Mouse (Mus musculus): Measurements from ENCODE around the gene Gm28048.

Gm28048 gene

GRCm38 (mm10) chr11:22952668-22953067 lies 29.2 kb downstream of the Gm28048 start:
- no peak for DNase-seq (ENCODE audit: low read depth, low spot score)

GRCm38 (mm10) chr11:22950131-22950530 lies 31.8 kb downstream of the Gm28048 start:
- no peak for DNase-seq (ENCODE audit: low read depth, low spot score)

GRCm38 (mm10) chr11:22949101-22949500 lies 32.8 kb downstream of the Gm28048 start:
- no peak for DNase-seq (ENCODE audit: low read depth, low spot score)

GRCm38 (mm10) chr11:22938983-22939382 lies 42.9 kb downstream of the Gm28048 start:
- no peak for DNase-seq (ENCODE audit: low read depth, low spot score)

- DNase-seq (ENCODE audit: low read depth, low spot score), result no peak
Observed at GRCm38 (mm10) chr11:22937716-22938316, 44.1 kb downstream of the Gm28048 start.

GRCm38 (mm10) chr11:22936446-22937125 lies 45.3 kb downstream of the Gm28048 start:
- no peak for DNase-seq (ENCODE audit: low read depth, low spot score)

GRCm38 (mm10) chr11:22932167-22932566 lies 49.7 kb downstream of the Gm28048 start:
- DNase-seq (ENCODE audit: low read depth, low spot score), result no peak

- no peak for DNase-seq (ENCODE audit: low read depth, low spot score)
Observed at GRCm38 (mm10) chr11:22931320-22931905, 50.5 kb downstream of the Gm28048 start.

- no peak for DNase-seq (ENCODE audit: low read depth, low spot score)
Observed at GRCm38 (mm10) chr11:22930129-22930528, 51.8 kb downstream of the Gm28048 start.

GRCm38 (mm10) chr11:22928586-22929169 lies 53.2 kb downstream of the Gm28048 start:
- DNase-seq (ENCODE audit: low read depth, low spot score), result no peak

- DNase-seq (ENCODE audit: low read depth, low spot score), result no peak
Observed at GRCm38 (mm10) chr11:22923606-22924005, 58.3 kb downstream of the Gm28048 start.

- no peak for DNase-seq (ENCODE audit: low read depth, low spot score)
Observed at GRCm38 (mm10) chr11:22922546-22922945, 59.3 kb downstream of the Gm28048 start.

GRCm38 (mm10) chr11:22919336-22919735 lies 62.6 kb downstream of the Gm28048 start:
- no peak for DNase-seq (ENCODE audit: low read depth, low spot score)

GRCm38 (mm10) chr11:22917786-22918185 lies 64.1 kb downstream of the Gm28048 start:
- DNase-seq (ENCODE audit: low read depth, low spot score), result no peak

GRCm38 (mm10) chr11:22913744-22914143 lies 68.1 kb downstream of the Gm28048 start:
- no peak for DNase-seq (ENCODE audit: low read depth, low spot score)

GRCm38 (mm10) chr11:22911831-22912230 lies 70.1 kb downstream of the Gm28048 start:
- no peak for DNase-seq (ENCODE audit: low read depth, low spot score)

- no peak for DNase-seq (ENCODE audit: low read depth, low spot score)
Observed at GRCm38 (mm10) chr11:22906453-22906865, 75.4 kb downstream of the Gm28048 start.

GRCm38 (mm10) chr11:22902923-22903322 lies 79.0 kb downstream of the Gm28048 start:
- DNase-seq (ENCODE audit: low read depth, low spot score), result no peak

GRCm38 (mm10) chr11:22900041-22900440 lies 81.8 kb downstream of the Gm28048 start:
- DNase-seq (ENCODE audit: low read depth, low spot score), result no peak

- no peak for DNase-seq (ENCODE audit: low read depth, low spot score)
Observed at GRCm38 (mm10) chr11:22897642-22898041, 84.2 kb downstream of the Gm28048 start.

- DNase-seq (ENCODE audit: low read depth, low spot score), result no peak
Observed at GRCm38 (mm10) chr11:22897127-22897526, 84.8 kb downstream of the Gm28048 start.

- DNase-seq (ENCODE audit: low read depth, low spot score), result no peak
Observed at GRCm38 (mm10) chr11:22893075-22893474, 88.8 kb downstream of the Gm28048 start.

- DNase-seq (ENCODE audit: low read depth, low spot score), result no peak
Observed at GRCm38 (mm10) chr11:22892466-22892865, 89.4 kb downstream of the Gm28048 start.
